Mouse (Mus musculus): ENCODE results near the gene Camsap2.

The Camsap2 gene

GRCm38 (mm10) chr1:136344768-136345453 is 993 bp downstream of the Camsap2 start:
- DNase-seq (ENCODE audit: extremely low spot score, low read depth, low spot score) = no peak

- no peak for DNase-seq (ENCODE audit: extremely low spot score, low read depth, low spot score)
These were observed 1.6 kb downstream of the Camsap2 start for GRCm38 (mm10) chr1:136344281-136344680.

GRCm38 (mm10) chr1:136343727-136344126 is 2.2 kb downstream of the Camsap2 start:
- DNase-seq (ENCODE audit: extremely low spot score, low read depth, low spot score) = no peak

GRCm38 (mm10) chr1:136340541-136340940 is 5.4 kb downstream of the Camsap2 start:
- no peak for DNase-seq (ENCODE audit: extremely low spot score, low read depth, low spot score)

GRCm38 (mm10) chr1:136334743-136335142 is 11.2 kb downstream of the Camsap2 start:
- no peak for DNase-seq (ENCODE audit: extremely low spot score, low read depth, low spot score)

- DNase-seq (ENCODE audit: extremely low spot score, low read depth, low spot score) = no peak
These were observed 12.4 kb downstream of the Camsap2 start for GRCm38 (mm10) chr1:136333512-136333911.

GRCm38 (mm10) chr1:136333071-136333470 is 12.8 kb downstream of the Camsap2 start:
- no peak for DNase-seq (ENCODE audit: extremely low spot score, low read depth, low spot score)

GRCm38 (mm10) chr1:136331836-136332235 is 14.1 kb downstream of the Camsap2 start:
- no peak for DNase-seq (ENCODE audit: extremely low spot score, low read depth, low spot score)

- no peak for DNase-seq (ENCODE audit: extremely low spot score, low read depth, low spot score)
These were observed 16.5 kb downstream of the Camsap2 start for GRCm38 (mm10) chr1:136329426-136329825.

GRCm38 (mm10) chr1:136328640-136329039 is 17.3 kb downstream of the Camsap2 start:
- DNase-seq (ENCODE audit: extremely low spot score, low read depth, low spot score) = no peak

GRCm38 (mm10) chr1:136327638-136328037 is 18.3 kb downstream of the Camsap2 start:
- DNase-seq (ENCODE audit: extremely low spot score, low read depth, low spot score) = no peak

- no peak for DNase-seq (ENCODE audit: extremely low spot score, low read depth, low spot score)
These were observed 20.0 kb downstream of the Camsap2 start for GRCm38 (mm10) chr1:136325933-136326332.

GRCm38 (mm10) chr1:136322331-136322730 is 23.6 kb downstream of the Camsap2 start:
- no peak for DNase-seq (ENCODE audit: extremely low spot score, low read depth, low spot score)

GRCm38 (mm10) chr1:136316317-136316716 is 29.6 kb downstream of the Camsap2 start:
- DNase-seq (ENCODE audit: extremely low spot score, low read depth, low spot score) = no peak

GRCm38 (mm10) chr1:136309193-136309592 is 36.7 kb downstream of the Camsap2 start:
- no peak for DNase-seq (ENCODE audit: extremely low spot score, low read depth, low spot score)

GRCm38 (mm10) chr1:136306424-136306823 is 39.5 kb downstream of the Camsap2 start:
- no peak for DNase-seq (ENCODE audit: extremely low spot score, low read depth, low spot score)

- DNase-seq (ENCODE audit: extremely low spot score, low read depth, low spot score) = no peak
These were observed 51.9 kb downstream of the Camsap2 start for GRCm38 (mm10) chr1:136293961-136294360.

GRCm38 (mm10) chr1:136289803-136290202 is 56.1 kb downstream of the Camsap2 start:
- no peak for DNase-seq (ENCODE audit: extremely low spot score, low read depth, low spot score)

GRCm38 (mm10) chr1:136277366-136277765 is 68.5 kb downstream of the Camsap2 start:
- no peak for DNase-seq (ENCODE audit: extremely low spot score, low read depth, low spot score)

- no peak for DNase-seq (ENCODE audit: extremely low spot score, low read depth, low spot score)
These were observed 77.7 kb downstream of the Camsap2 start for GRCm38 (mm10) chr1:136268224-136268623.

GRCm38 (mm10) chr1:136266127-136266526 is 79.8 kb downstream of the Camsap2 start:
- no peak for DNase-seq (ENCODE audit: extremely low spot score, low read depth, low spot score)

GRCm38 (mm10) chr1:136263355-136263754 is 82.5 kb downstream of the Camsap2 start:
- no peak for DNase-seq (ENCODE audit: extremely low spot score, low read depth, low spot score)

- no peak for DNase-seq (ENCODE audit: extremely low spot score, low read depth, low spot score)
These were observed 85.2 kb downstream of the Camsap2 start, which contains the start of gene Gpr25 for GRCm38 (mm10) chr1:136260635-136261238. Gpr25 (minus strand) TSS chr1:136260873.
